Mouse (Mus musculus): ENCODE measurements at regions not wholly inside any gene's neighbourhood (a gene's known extent, or its start where the extent isn't known, plus 50 kb on each side); places are given as distances from the start of the nearest gene placed in this dataset.

DNA sequence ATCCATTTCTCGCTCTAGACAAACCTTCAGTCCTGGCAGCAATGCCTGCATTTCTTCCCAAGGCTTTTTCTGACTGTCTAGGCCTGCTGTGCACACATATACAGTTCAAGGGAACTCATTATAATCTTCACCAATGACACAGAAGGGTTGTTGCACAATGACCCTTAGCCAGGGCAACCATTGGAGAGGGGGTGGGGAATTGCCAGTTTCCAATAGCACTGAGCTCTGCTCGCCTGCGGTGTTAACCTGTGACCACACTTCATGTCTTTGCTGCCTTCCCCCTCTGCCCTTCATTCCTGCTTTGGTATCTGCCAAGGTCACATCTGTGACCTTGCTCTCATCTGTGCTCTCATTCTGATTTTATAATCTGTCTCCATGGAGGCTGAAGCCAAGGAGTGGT is 106.2 kb upstream of the Gadl1 start:
- no peak for TF ChIP-seq POLR2AphosphoS2 (IDR thresholded peaks at IDR 0.05; ENCODE audit: insufficient read length, low read depth)
- no peak for TF ChIP-seq POLR2A (IDR thresholded peaks at IDR 0.05; ENCODE audit: insufficient read length, low read depth)
- TF ChIP-seq MAX (IDR thresholded peaks at IDR 0.05; ENCODE audit: low read depth) = no peak
- no peak for TF ChIP-seq SRF (IDR thresholded peaks at IDR 0.05; ENCODE audit: control insufficient read depth, insufficient read length, low read depth)
- TF ChIP-seq TCF3 (IDR thresholded peaks at IDR 0.05; ENCODE audit: insufficient read length, low read depth) = no peak
- no peak for TF ChIP-seq MYOD1 (IDR thresholded peaks at IDR 0.05; ENCODE audit: control insufficient read depth in 1 of 3, insufficient read length in 2 of 3, low read depth in 2 of 3)

Measured in myocyte (in vitro differentiated cells).